Mouse (Mus musculus) CD8-positive naive resting alpha-beta T cell, adult 2 months (primary cell): ENCODE results near the gene Pml.
"Not testable (repeated sequence)": the region's sequence is repeated elsewhere in the genome, so short reads cannot be mapped to it uniquely, and the experiment has no call there.

Experiments
- DNase-seq, 2 experiments: peaks; one replicate each; pipeline ENCODE4 v3.0.0; 2022; ENCODE audit warnings: low read depth in 2 of 2, low spot score in 2 of 2

Gene Pml

GRCm38 (mm10) chr9:58272068-58272541 is 22.5 kb upstream of the Pml start:
- no peak for DNase-seq

- DNase-seq, result not testable (repeated sequence)
These were observed 22.0 kb upstream of the Pml start for GRCm38 (mm10) chr9:58271551-58271950.

GRCm38 (mm10) chr9:58271109-58271508 is 21.5 kb upstream of the Pml start:
- peak; percentile 51 to 60 for DNase-seq

- DNase-seq, result no peak
These were observed 20.5 kb upstream of the Pml start for GRCm38 (mm10) chr9:58270081-58270480.

- DNase-seq, result peak; percentile 65 to 71
These were observed 19.1 kb upstream of the Pml start for GRCm38 (mm10) chr9:58268384-58269313.

GRCm38 (mm10) chr9:58267046-58267445 is 17.5 kb upstream of the Pml start:
- DNase-seq, result no peak

GRCm38 (mm10) chr9:58266571-58267011 is 17.0 kb upstream of the Pml start:
- DNase-seq, result no peak

- no peak for DNase-seq
These were observed 15.8 kb upstream of the Pml start for GRCm38 (mm10) chr9:58265368-58265767.

GRCm38 (mm10) chr9:58262507-58262906 is 12.9 kb upstream of the Pml start:
- no peak for DNase-seq

GRCm38 (mm10) chr9:58255704-58256685 is 6.4 kb upstream of the Pml start:
- no peak for DNase-seq

- no peak for DNase-seq
These were observed 5.5 kb upstream of the Pml start for GRCm38 (mm10) chr9:58255105-58255504.

- DNase-seq, result not testable (repeated sequence)
These were observed 4.2 kb upstream of the Pml start for GRCm38 (mm10) chr9:58253805-58254122.

- peak; percentile 93 to 96 for DNase-seq
These were observed 3.6 kb upstream of the Pml start, which contains the start of gene Stoml1 for GRCm38 (mm10) chr9:58253033-58253804. Gene Stoml1 (plus strand): TSS chr9:58253164.

- DNase-seq, result not testable (repeated sequence)
These were observed 1.1 kb upstream of the Pml start for GRCm38 (mm10) chr9:58250730-58251129.

GRCm38 (mm10) chr9:58250322-58250721 is 736 bp upstream of the Pml start:
- DNase-seq, result no peak

- no peak for DNase-seq
These were observed 706 bp downstream of the Pml start for GRCm38 (mm10) chr9:58248746-58249413.

- peak; percentile 71 to 77 for DNase-seq
These were observed 2.4 kb downstream of the Pml start for GRCm38 (mm10) chr9:58247064-58247759.

- DNase-seq, result no peak
These were observed 3.4 kb downstream of the Pml start for GRCm38 (mm10) chr9:58246083-58246591.

- DNase-seq, result no peak
These were observed 5.9 kb downstream of the Pml start for GRCm38 (mm10) chr9:58243696-58244095.
